Mouse (Mus musculus) C2C12 (cell line): ENCODE measurements around the gene Casz1.

ENCODE experiments used
- CEBPB ChIP-seq: IDR thresholded peaks from one replicate; pipeline ENCODE4 v1.6.1; 2011; ENCODE audit warnings: low read depth, mild to moderate bottlenecking, control low read depth, moderate library complexity
- CTCF ChIP-seq: IDR thresholded peaks from one replicate; pipeline ENCODE4 v1.5.1; 2011; ENCODE audit not compliant: control insufficient read depth, insufficient read depth, insufficient read length
- FOSL1 ChIP-seq: IDR thresholded peaks from one replicate; pipeline ENCODE4 v1.8.0; 2011; ENCODE audit warnings: mild to moderate bottlenecking, low read length; ENCODE audit not compliant: poor library complexity, insufficient read depth, severe bottlenecking
- MAX ChIP-seq: IDR thresholded peaks from one replicate; pipeline ENCODE4 v1.6.1; 2011; ENCODE audit warnings: mild to moderate bottlenecking, control low read depth
- MYOD1 ChIP-seq: IDR thresholded peaks from one replicate; pipeline ENCODE4 v1.6.1; 2011; ENCODE audit warnings: low read depth; ENCODE audit not compliant: control insufficient read depth, insufficient read length
- MYOG ChIP-seq: IDR thresholded peaks from one replicate; pipeline ENCODE4 v1.6.1; 2011; ENCODE audit not compliant: control insufficient read depth, insufficient read length; ENCODE audit errors: extremely low read depth
- USF1 ChIP-seq: IDR thresholded peaks from one replicate; pipeline ENCODE4 v1.6.1; 2011; ENCODE audit warnings: low read depth, mild to moderate bottlenecking, control low read depth, moderate library complexity

GRCm38 (mm10) chr4:148908760-148909510, 104.7 kb downstream of the Casz1 start:
- no peak for TF ChIP-seq CTCF
- no peak for TF ChIP-seq MYOG
- no peak for TF ChIP-seq MAX
- no peak for TF ChIP-seq USF1
- TF ChIP-seq CEBPB: no peak
- no peak for TF ChIP-seq MYOD1
- no peak for TF ChIP-seq FOSL1
